Mouse (Mus musculus) liver, adult 2 months (tissue): Measurements from ENCODE around the gene Tent5c. TPM values are rescaled to one million over a fixed set of nuclear protein-coding genes. Genes with fewer than 3 reads are reported as not detected.
A peak's percentile ranks its signal among the peaks of the same experiment; 100 is the strongest.

Source experiments
- DNase-seq: peaks from one replicate; pipeline ENCODE4 v3.0.0-alpha.2; 2011; ENCODE audit warnings: low read depth, low spot score; ENCODE audit errors: extremely low read depth
- H3K27ac ChIP-seq: fragments of 200-500 bp; replicated peaks from 2 replicates; pipeline ENCODE4 v1.5.1; 2012; ENCODE audit warnings: low read depth, mild to moderate bottlenecking, control low read depth, inconsistent platforms, low read length; ENCODE audit not compliant: insufficient read depth
- H3K27me3 ChIP-seq: fragments of 200-500 bp; 2 replicates; pipeline ENCODE4 v1.6.1; 2012; ENCODE audit warnings: mild to moderate bottlenecking, moderate library complexity, low read length, inconsistent platforms; ENCODE audit not compliant: control insufficient read depth, insufficient read depth
- H3K36me3 ChIP-seq: fragments of 200-500 bp; 2 replicates; pipeline ENCODE4 v1.6.1; 2012; ENCODE audit warnings: low read length, inconsistent platforms; ENCODE audit not compliant: control insufficient read depth, insufficient read depth
- H3K4me1 ChIP-seq: fragments of 200-500 bp; 2 replicates; pipeline ENCODE4 v1.6.1; 2011; ENCODE audit warnings: low read length; ENCODE audit not compliant: control insufficient read depth, insufficient read depth
- H3K4me3 ChIP-seq: fragments of 200-500 bp; 2 replicates; pipeline ENCODE4 v1.5.1; 2011; ENCODE audit warnings: low read depth, mild to moderate bottlenecking, control low read depth, low read length, moderate library complexity; ENCODE audit not compliant: insufficient read depth
- H3K79me2 ChIP-seq: fragments of 200-500 bp; 2 replicates; pipeline ENCODE4 v1.6.1; 2012; ENCODE audit warnings: inconsistent platforms, mild to moderate bottlenecking, low read length, moderate library complexity; ENCODE audit not compliant: control insufficient read depth, insufficient read depth
- H3K9ac ChIP-seq: fragments of 200-500 bp; 2 replicates; pipeline ENCODE4 v1.6.1; 2012; ENCODE audit warnings: low read depth, mild to moderate bottlenecking, control low read depth, inconsistent platforms, low read length
- CTCF ChIP-seq: fragments of 200-500 bp; IDR thresholded peaks from 2 replicates; pipeline ENCODE4 v1.5.1; 2011; ENCODE audit warnings: low read depth, low read length, control low read depth
- POLR2A ChIP-seq: fragments of 200-500 bp; IDR thresholded peaks from 2 replicates; pipeline ENCODE4 v1.6.1; 2011; ENCODE audit warnings: low read length, control low read depth; ENCODE audit not compliant: insufficient read depth; ENCODE audit errors: extremely low read depth
- WGBS: fragments of 180-500 bp; shearing (Covaris S2); methylation state at CpG from one replicate; pipeline ENCODE4 v1.1.7; 2018; 5-methylcytosine and 5-hydroxymethylcytosine counted together
- polyA plus RNA-seq: library from polyadenylated mRNA; depleted of rRNA; stranded (reverse); fragments of >200 nt; gene quantifications from 2 replicates; pipeline ENCODE4 v1.2.3, GENCODE M21; 2012
- total RNA-seq: library from RNA; depleted of rRNA; stranded (reverse); fragments of >200 nt; gene quantifications from 2 replicates; pipeline ENCODE4 v1.2.3, GENCODE M21; 2014

The Tent5c gene
- total and polyA plus RNA-seq, 2 experiments = 3.1 to 6.7 TPM

- peak; percentile 13 for DNase-seq
- no peaks in the 10 kb centered on the region for H3K36me3 ChIP-seq
Measured at GRCm38 (mm10) chr3:100431705-100432104, 57.4 kb downstream of the Tent5c start.

GRCm38 (mm10) chr3:100430731-100431130, 58.4 kb downstream of the Tent5c start:
- Histone ChIP-seq H3K79me2 (no peaks in the 10 kb centered on the region), H3K27me3 (no peaks in the 10 kb centered on the region), H3K36me3 (no peaks in the 10 kb centered on the region), H3K4me3 (no peak overlapping the region), H3K27ac (no peak overlapping the region), H3K4me1 (no peaks in the 10 kb centered on the region), H3K9ac (no peak overlapping the region)
- TF ChIP-seq CTCF (no peak), POLR2A (no peak)
- WGBS = 77% methylated on average over 1 of the region's 1 CpGs
- no peak for DNase-seq

More at GRCm38 (mm10) chr3:100431705-100432104, 57.4 kb downstream of the Tent5c start:
- Histone ChIP-seq H3K9ac (no peak overlapping the region), H3K27ac (no peak overlapping the region), H3K4me1 (no peaks in the 10 kb centered on the region), H3K4me3 (no peak overlapping the region), H3K79me2 (no peaks in the 10 kb centered on the region), H3K27me3 (no peaks in the 10 kb centered on the region)
- WGBS = 81% methylated on average over 4 of the region's 4 CpGs
- TF ChIP-seq CTCF (no peak), POLR2A (no peak)

- H3K4me1 ChIP-seq = no peaks in the 10 kb centered on the region
- H3K27me3 ChIP-seq = no peaks in the 10 kb centered on the region
- no peaks in the 10 kb centered on the region for H3K36me3 ChIP-seq
- no peak overlapping the region for H3K27ac ChIP-seq
- TF ChIP-seq POLR2A (no peak), CTCF (no peak)
- DNase-seq = no peak
- H3K79me2 ChIP-seq = no peaks in the 10 kb centered on the region
- no peak overlapping the region for H3K4me3 ChIP-seq
- 78% methylated on average over 5 of the region's 5 CpGs for WGBS
- H3K9ac ChIP-seq = no peak overlapping the region
Measured at GRCm38 (mm10) chr3:100430101-100430500, 59.0 kb downstream of the Tent5c start.

GRCm38 (mm10) chr3:100429667-100430066, 59.5 kb downstream of the Tent5c start:
- Histone ChIP-seq H3K27ac (no peak overlapping the region), H3K4me1 (no peaks in the 10 kb centered on the region), H3K79me2 (no peaks in the 10 kb centered on the region), H3K4me3 (no peak overlapping the region), H3K27me3 (no peaks in the 10 kb centered on the region), H3K9ac (no peak overlapping the region), H3K36me3 (no peaks in the 10 kb centered on the region)
- TF ChIP-seq CTCF = no peak
- no peak for TF ChIP-seq POLR2A
- DNase-seq = no peak
- 40% methylated on average over 4 of the region's 4 CpGs for WGBS

GRCm38 (mm10) chr3:100427548-100427947, 61.6 kb downstream of the Tent5c start:
- no peaks in the 10 kb centered on the region for H3K79me2 ChIP-seq
- no peaks in the 10 kb centered on the region for H3K36me3 ChIP-seq
- H3K27ac ChIP-seq = no peak overlapping the region
- H3K27me3 ChIP-seq = no peaks in the 10 kb centered on the region
- no peak overlapping the region for H3K4me3 ChIP-seq
- 46% methylated on average over 6 of the region's 6 CpGs for WGBS
- H3K9ac ChIP-seq = no peak overlapping the region
- DNase-seq = no peak
- TF ChIP-seq POLR2A = no peak
- no peak for TF ChIP-seq CTCF
- H3K4me1 ChIP-seq = no peaks in the 10 kb centered on the region

GRCm38 (mm10) chr3:100422392-100423167, 66.5 kb downstream of the Tent5c start:
- Histone ChIP-seq H3K79me2 (no peaks in the 10 kb centered on the region), H3K27me3 (no peaks in the 10 kb centered on the region), H3K27ac (no peak overlapping the region), H3K36me3 (no peaks in the 10 kb centered on the region), H3K9ac (no peak overlapping the region), H3K4me1 (no peaks in the 10 kb centered on the region), H3K4me3 (no peak overlapping the region)
- peak; percentile 51 for DNase-seq
- WGBS = 72% methylated on average over 10 of the region's 10 CpGs
- TF ChIP-seq CTCF (peak; percentile 53; the same call in 1 of the 2 replicates), POLR2A (no peak)
